Mouse (Mus musculus): ENCODE measurements around the gene Hipk2. TPM values are rescaled to one million over a fixed set of nuclear protein-coding genes. Genes with fewer than 3 reads are reported as not detected.

Hipk2 gene
- total and polyA plus RNA-seq, 3 experiments, result 3.9 to 85.1 (median 14.1) TPM

GRCm38 (mm10) chr6:38877674-38878073 lies 1.7 kb upstream of the Hipk2 start:
- Histone ChIP-seq H3K27me3 (ENCODE audit: control insufficient read depth in 1 of 2, insufficient read depth in 2 of 2, low read length in 2 of 2) (peaks cover 9 to 12% of the 10 kb centered on the region in 2 experiments), H3K79me2 (ENCODE audit: control insufficient read depth, insufficient read depth, low read length, poor library complexity) (peaks cover 10% of the 10 kb centered on the region), H3K4me3 (ENCODE audit: control insufficient read depth in 1 of 2, insufficient read depth in 1 of 2, low read depth in 2 of 2, low read length in 2 of 2) (no peak overlapping the region), H3K9ac (ENCODE audit: control insufficient read depth, low read depth, low read length, poor library complexity, severe bottlenecking) (no peak overlapping the region), H3K27ac (ENCODE audit: control insufficient read depth, low read depth, low read length) (no peak overlapping the region), H3K9me3 (replicated peaks; ENCODE audit: insufficient read depth, low read length) (no peaks in the 10 kb centered on the region), H3K36me3 (ENCODE audit: control insufficient read depth in 1 of 2, insufficient read depth in 2 of 2, low read length in 2 of 2) (peaks cover 0 to 5% of the 10 kb centered on the region in 2 experiments; a peak in 1 of 4 replicates), H3K4me1 (ENCODE audit: control insufficient read depth in 1 of 2, insufficient read depth in 2 of 2, low read length in 2 of 2) (peaks cover 3 to 11% of the 10 kb centered on the region in 2 experiments; a peak in 3 of 4 replicates)
- TF ChIP-seq UBTF (IDR thresholded peaks at IDR 0.05; ENCODE audit: borderline replicate concordance, insufficient read depth, low read depth, low read length) (no peak), CHD2 (IDR thresholded peaks at IDR 0.05; ENCODE audit: low read length) (no peak), MYC (IDR thresholded peaks at IDR 0.05; ENCODE audit: low read depth, low read length) (no peak), USF2 (IDR thresholded peaks at IDR 0.05; ENCODE audit: borderline replicate concordance in 1 of 2, insufficient read depth in 1 of 2, low read depth in 1 of 2, low read length in 2 of 2) (no peak), SMC3 (IDR thresholded peaks at IDR 0.05; ENCODE audit: low read depth, low read length) (no peak), MAZ (IDR thresholded peaks at IDR 0.05; ENCODE audit: low read depth, low read length) (no peak), ZNF384 (IDR thresholded peaks at IDR 0.05; ENCODE audit: low read depth, low read length) (no peak), ETS1 (IDR thresholded peaks at IDR 0.05; ENCODE audit: low read depth, low read length) (no peak), NELFE (IDR thresholded peaks at IDR 0.05; ENCODE audit: low read depth, low read length) (no peak), CHD1 (IDR thresholded peaks at IDR 0.05; ENCODE audit: low read depth, low read length) (no peak), MAFK (IDR thresholded peaks at IDR 0.05; ENCODE audit: borderline replicate concordance, low read depth, low read length) (no peak), MEF2A (IDR thresholded peaks at IDR 0.05; ENCODE audit: extremely low read depth, insufficient replicate concordance, low read depth, low read length, poor library complexity, severe bottlenecking) (no peak), ZKSCAN1 (IDR thresholded peaks at IDR 0.05; ENCODE audit: low read depth, low read length) (no peak), E2F4 (IDR thresholded peaks at IDR 0.05; ENCODE audit: borderline replicate concordance, low read depth, low read length) (no peak), MYB (IDR thresholded peaks at IDR 0.05; ENCODE audit: low read depth, low read length) (no peak)
- DNase-seq (ENCODE audit: low read depth, low spot score), result no peak

- Histone ChIP-seq H3K9ac (ENCODE audit: control insufficient read depth, low read depth, low read length, poor library complexity, severe bottlenecking) (peak within 1 kb of the TSS; percentile 91), H3K9me3 (replicated peaks; ENCODE audit: insufficient read depth, low read length) (no peaks in the 10 kb centered on the region), H3K79me2 (ENCODE audit: control insufficient read depth, insufficient read depth, low read length, poor library complexity) (peaks cover 11% of the 10 kb centered on the region), H3K36me3 (ENCODE audit: control insufficient read depth in 1 of 2, insufficient read depth in 2 of 2, low read length in 2 of 2) (no peaks in the 10 kb centered on the region), H3K4me1 (ENCODE audit: control insufficient read depth in 1 of 2, insufficient read depth in 2 of 2, low read length in 2 of 2) (peaks cover 0 to 4% of the 10 kb centered on the region in 2 experiments; a peak in 1 of 4 replicates), H3K4me3 (ENCODE audit: control insufficient read depth in 1 of 2, insufficient read depth in 1 of 2, low read depth in 2 of 2, low read length in 2 of 2) (peak within 1 kb of the TSS; percentile 74 to 88), H3K27me3 (ENCODE audit: control insufficient read depth in 1 of 2, insufficient read depth in 2 of 2, low read length in 2 of 2) (peaks cover 9 to 12% of the 10 kb centered on the region in 2 experiments), H3K27ac (ENCODE audit: control insufficient read depth, low read depth, low read length) (peak within 1 kb of the TSS; percentile 80)
- no peak for TF ChIP-seq MXI1 (IDR thresholded peaks at IDR 0.05; ENCODE audit: low read depth, low read length)
- TF ChIP-seq TCF12 (IDR thresholded peaks at IDR 0.05; ENCODE audit: low read depth, low read length), result no peak
- TF ChIP-seq KAT2A (conservative IDR thresholded peaks at IDR 0.05; ENCODE audit: low read depth, low read length), result no peak
- no peak for TF ChIP-seq BHLHE40 (IDR thresholded peaks at IDR 0.05; ENCODE audit: borderline replicate concordance, low read depth, low read length)
- no peak for TF ChIP-seq NELFE (IDR thresholded peaks at IDR 0.05; ENCODE audit: low read depth, low read length)
- no peak for TF ChIP-seq ZKSCAN1 (IDR thresholded peaks at IDR 0.05; ENCODE audit: low read depth, low read length)
- no peak for TF ChIP-seq ELF1 (IDR thresholded peaks at IDR 0.05; ENCODE audit: low read depth, low read length)
- TF ChIP-seq ETS1 (IDR thresholded peaks at IDR 0.05; ENCODE audit: low read depth, low read length), result no peak
- no peak for TF ChIP-seq POLR2AphosphoS2 (IDR thresholded peaks at IDR 0.05; ENCODE audit: low read length)
- peak; percentile 28; the same call in 1 of the 2 replicates for TF ChIP-seq SIN3A (IDR thresholded peaks at IDR 0.05; ENCODE audit: low read length)
- peak; percentile 14; the same call in 1 of the 2 replicates for TF ChIP-seq MAZ (IDR thresholded peaks at IDR 0.05; ENCODE audit: low read depth, low read length)
- DNase-seq (ENCODE audit: low read depth, low spot score), result peak; percentile 48
Observed at GRCm38 (mm10) chr6:38875258-38876070, 501 bp downstream of the Hipk2 start, which contains the start of gene Tbxas1. Tbxas1 (plus strand) TSS chr6:38875404.
